Mouse (Mus musculus): ENCODE measurements at regions not wholly inside any gene's neighbourhood (a gene's known extent, or its start where the extent isn't known, plus 50 kb on each side); places are given as distances from the start of the nearest gene placed in this dataset.

- TF ChIP-seq POLR2A (IDR thresholded peaks at IDR 0.05; ENCODE audit: insufficient read depth, low read length) (no peak), CTCF (IDR thresholded peaks at IDR 0.05; ENCODE audit: low read depth, low read length) (no peak), EP300 (IDR thresholded peaks at IDR 0.05; ENCODE audit: insufficient read depth, low read depth, low read length) (no peak)
- Histone ChIP-seq H3K36me3 (ENCODE audit: control insufficient read depth, insufficient read depth, low read length, poor library complexity, severe bottlenecking) (no peaks in the 10 kb centered on the region), H3K4me3 (ENCODE audit: low read depth, low read length) (no peak overlapping the region), H3K9me3 (replicated peaks; ENCODE audit: control insufficient read depth, insufficient read depth, low read length, poor library complexity, severe bottlenecking) (no peaks in the 10 kb centered on the region), H3K9ac (ENCODE audit: low read depth, poor library complexity, severe bottlenecking) (no peak overlapping the region), H3K27ac (ENCODE audit: insufficient read depth, low read length) (no peak overlapping the region), H3K4me1 (ENCODE audit: control insufficient read depth, insufficient read depth, low read length) (no peaks in the 10 kb centered on the region), H3K27me3 (ENCODE audit: control insufficient read depth, insufficient read depth, low read length, poor library complexity, severe bottlenecking) (no peaks in the 10 kb centered on the region; the same call in 1 of the 2 replicates)
These were observed 268.3 kb upstream of the Prox1 start for GRCm38 (mm10) chr1:190438789-190439188.

GRCm38 (mm10) chr1:190422874-190423273, 252.4 kb upstream of the Prox1 start:
- no peaks in the 10 kb centered on the region for H3K9me3 ChIP-seq (replicated peaks; ENCODE audit: control insufficient read depth, insufficient read depth, low read length, poor library complexity, severe bottlenecking)
- no peak overlapping the region for H3K9ac ChIP-seq (ENCODE audit: low read depth, poor library complexity, severe bottlenecking)
- TF ChIP-seq POLR2A (IDR thresholded peaks at IDR 0.05; ENCODE audit: insufficient read depth, low read length) (no peak), EP300 (IDR thresholded peaks at IDR 0.05; ENCODE audit: insufficient read depth, low read depth, low read length) (no peak), CTCF (IDR thresholded peaks at IDR 0.05; ENCODE audit: low read depth, low read length) (no peak)
- H3K27ac ChIP-seq (ENCODE audit: insufficient read depth, low read length) = no peak overlapping the region
- no peak overlapping the region for H3K4me3 ChIP-seq (ENCODE audit: low read depth, low read length)
- H3K36me3 ChIP-seq (ENCODE audit: control insufficient read depth, insufficient read depth, low read length, poor library complexity, severe bottlenecking) = no peaks in the 10 kb centered on the region
- no peaks in the 10 kb centered on the region for H3K4me1 ChIP-seq (ENCODE audit: control insufficient read depth, insufficient read depth, low read length)
- no peaks in the 10 kb centered on the region for H3K27me3 ChIP-seq (ENCODE audit: control insufficient read depth, insufficient read depth, low read length, poor library complexity, severe bottlenecking)

- TF ChIP-seq EP300 (IDR thresholded peaks at IDR 0.05; ENCODE audit: insufficient read depth, low read depth, low read length) = no peak
- TF ChIP-seq CTCF (IDR thresholded peaks at IDR 0.05; ENCODE audit: low read depth, low read length) = no peak
- TF ChIP-seq POLR2A (IDR thresholded peaks at IDR 0.05; ENCODE audit: insufficient read depth, low read length) = no peak
- H3K4me1 ChIP-seq (ENCODE audit: control insufficient read depth, insufficient read depth, low read length) = peaks cover 2% of the 10 kb centered on the region
- H3K9me3 ChIP-seq (replicated peaks; ENCODE audit: control insufficient read depth, insufficient read depth, low read length, poor library complexity, severe bottlenecking) = no peaks in the 10 kb centered on the region
- H3K9ac ChIP-seq (ENCODE audit: low read depth, poor library complexity, severe bottlenecking) = no peak overlapping the region
- no peaks in the 10 kb centered on the region for H3K36me3 ChIP-seq (ENCODE audit: control insufficient read depth, insufficient read depth, low read length, poor library complexity, severe bottlenecking)
- H3K4me3 ChIP-seq (ENCODE audit: low read depth, low read length) = no peak overlapping the region
- H3K27me3 ChIP-seq (ENCODE audit: control insufficient read depth, insufficient read depth, low read length, poor library complexity, severe bottlenecking) = no peaks in the 10 kb centered on the region
- H3K27ac ChIP-seq (ENCODE audit: insufficient read depth, low read length) = no peak overlapping the region
These were observed 249.2 kb upstream of the Prox1 start for GRCm38 (mm10) chr1:190419709-190420108.

GRCm38 (mm10) chr1:190417326-190417725, 246.8 kb upstream of the Prox1 start:
- H3K27me3 ChIP-seq (ENCODE audit: control insufficient read depth, insufficient read depth, low read length, poor library complexity, severe bottlenecking) = no peaks in the 10 kb centered on the region
- no peak overlapping the region for H3K27ac ChIP-seq (ENCODE audit: insufficient read depth, low read length)
- H3K9me3 ChIP-seq (replicated peaks; ENCODE audit: control insufficient read depth, insufficient read depth, low read length, poor library complexity, severe bottlenecking) = no peaks in the 10 kb centered on the region
- peaks cover 2% of the 10 kb centered on the region for H3K4me1 ChIP-seq (ENCODE audit: control insufficient read depth, insufficient read depth, low read length)
- no peak overlapping the region for H3K9ac ChIP-seq (ENCODE audit: low read depth, poor library complexity, severe bottlenecking)
- no peak for TF ChIP-seq CTCF (IDR thresholded peaks at IDR 0.05; ENCODE audit: low read depth, low read length)
- TF ChIP-seq POLR2A (IDR thresholded peaks at IDR 0.05; ENCODE audit: insufficient read depth, low read length) = no peak
- TF ChIP-seq EP300 (IDR thresholded peaks at IDR 0.05; ENCODE audit: insufficient read depth, low read depth, low read length) = no peak
- H3K36me3 ChIP-seq (ENCODE audit: control insufficient read depth, insufficient read depth, low read length, poor library complexity, severe bottlenecking) = no peaks in the 10 kb centered on the region
- no peak overlapping the region for H3K4me3 ChIP-seq (ENCODE audit: low read depth, low read length)

GRCm38 (mm10) chr1:190411756-190412155, 241.2 kb upstream of the Prox1 start:
- Histone ChIP-seq H3K4me3 (ENCODE audit: low read depth, low read length) (no peak overlapping the region), H3K27ac (ENCODE audit: insufficient read depth, low read length) (no peak overlapping the region), H3K4me1 (ENCODE audit: control insufficient read depth, insufficient read depth, low read length) (no peaks in the 10 kb centered on the region), H3K36me3 (ENCODE audit: control insufficient read depth, insufficient read depth, low read length, poor library complexity, severe bottlenecking) (no peaks in the 10 kb centered on the region), H3K9me3 (replicated peaks; ENCODE audit: control insufficient read depth, insufficient read depth, low read length, poor library complexity, severe bottlenecking) (no peaks in the 10 kb centered on the region), H3K27me3 (ENCODE audit: control insufficient read depth, insufficient read depth, low read length, poor library complexity, severe bottlenecking) (no peaks in the 10 kb centered on the region), H3K9ac (ENCODE audit: low read depth, poor library complexity, severe bottlenecking) (no peak overlapping the region)
- no peak for TF ChIP-seq CTCF (IDR thresholded peaks at IDR 0.05; ENCODE audit: low read depth, low read length)
- TF ChIP-seq POLR2A (IDR thresholded peaks at IDR 0.05; ENCODE audit: insufficient read depth, low read length) = no peak

- Histone ChIP-seq H3K27ac (ENCODE audit: insufficient read depth, low read length) (no peak overlapping the region), H3K4me1 (ENCODE audit: control insufficient read depth, insufficient read depth, low read length) (no peaks in the 10 kb centered on the region), H3K9me3 (replicated peaks; ENCODE audit: control insufficient read depth, insufficient read depth, low read length, poor library complexity, severe bottlenecking) (no peaks in the 10 kb centered on the region), H3K4me3 (ENCODE audit: low read depth, low read length) (no peak overlapping the region), H3K36me3 (ENCODE audit: control insufficient read depth, insufficient read depth, low read length, poor library complexity, severe bottlenecking) (no peaks in the 10 kb centered on the region), H3K27me3 (ENCODE audit: control insufficient read depth, insufficient read depth, low read length, poor library complexity, severe bottlenecking) (no peaks in the 10 kb centered on the region), H3K9ac (ENCODE audit: low read depth, poor library complexity, severe bottlenecking) (no peak overlapping the region)
- TF ChIP-seq EP300 (IDR thresholded peaks at IDR 0.05; ENCODE audit: insufficient read depth, low read depth, low read length) (no peak), CTCF (IDR thresholded peaks at IDR 0.05; ENCODE audit: low read depth, low read length) (no peak), POLR2A (IDR thresholded peaks at IDR 0.05; ENCODE audit: insufficient read depth, low read length) (no peak)
These were observed 232.8 kb upstream of the Prox1 start for GRCm38 (mm10) chr1:190403335-190403734.

Data from ES-Bruce4 (cell line).